Mouse (Mus musculus) splenic B cell, adult 2 months (primary cell): ENCODE data around the gene Cubn.
A peak's percentile ranks its signal among the peaks of the same experiment; 100 is the strongest.

Source experiments
- DNase-seq: peaks from one replicate; pipeline ENCODE4 v3.0.0-alpha.2; 2011; ENCODE audit warnings: low read depth, low spot score
- H3K27me3 ChIP-seq: 2 replicates; pipeline ENCODE4 v1.6.1; 2012; ENCODE audit warnings: mild to moderate bottlenecking, low read length, moderate library complexity, mixed read lengths; ENCODE audit not compliant: control insufficient read depth, poor library complexity, insufficient read depth, severe bottlenecking
- H3K36me3 ChIP-seq: 2 replicates; pipeline ENCODE4 v1.6.1; 2012; ENCODE audit warnings: mild to moderate bottlenecking, low read length, moderate library complexity, mixed read lengths; ENCODE audit not compliant: control insufficient read depth, poor library complexity, insufficient read depth, severe bottlenecking

Gene Cubn

DNA sequence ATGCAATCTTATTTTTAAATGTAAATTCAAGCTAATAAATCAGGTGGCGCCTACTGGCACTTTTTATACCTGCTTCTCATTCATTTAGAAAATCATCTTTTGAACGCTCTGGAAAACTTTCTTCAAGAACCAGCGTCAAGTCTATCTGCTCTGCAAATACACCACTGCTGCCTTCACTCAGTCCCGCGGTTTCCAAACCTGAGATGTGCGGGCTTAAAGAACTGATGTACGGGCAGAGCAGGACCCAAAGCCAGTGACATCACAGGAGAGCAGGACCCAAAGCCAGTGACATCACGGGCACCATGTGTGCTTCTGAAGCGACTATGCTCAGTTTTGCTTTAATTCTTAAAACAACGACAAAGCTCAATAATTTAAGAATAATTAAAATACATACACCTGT, 256.8 kb downstream of the Cubn start:
- H3K27me3 ChIP-seq, result no peaks in the 10 kb centered on the region

DNA sequence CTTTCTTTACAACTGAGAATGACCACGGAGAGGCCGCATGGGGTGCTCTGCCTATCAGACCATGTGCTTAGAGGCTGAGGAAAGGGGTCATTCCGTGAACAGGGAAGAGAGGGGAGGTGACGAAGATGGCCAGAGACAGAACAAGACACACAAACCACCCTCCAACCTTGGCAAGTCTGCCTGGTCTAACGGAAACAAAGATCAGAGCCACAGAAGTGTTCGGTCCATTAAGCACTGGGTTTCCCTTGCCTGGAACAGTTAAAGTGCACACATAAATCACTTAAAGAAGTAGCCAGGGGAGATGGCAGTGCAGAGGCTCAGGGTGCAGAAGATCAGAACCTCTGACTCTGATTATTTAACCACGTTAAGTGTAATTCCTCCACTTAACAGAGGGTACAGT, 257.7 kb downstream of the Cubn start:
- Histone ChIP-seq H3K36me3 (no peaks in the 10 kb centered on the region), H3K27me3 (no peaks in the 10 kb centered on the region)
- DNase-seq, result peak; percentile 12

More for the DNA sequence above, 256.8 kb downstream of the Cubn start:
- H3K36me3 ChIP-seq, result no peaks in the 10 kb centered on the region
- no peak for DNase-seq

DNA sequence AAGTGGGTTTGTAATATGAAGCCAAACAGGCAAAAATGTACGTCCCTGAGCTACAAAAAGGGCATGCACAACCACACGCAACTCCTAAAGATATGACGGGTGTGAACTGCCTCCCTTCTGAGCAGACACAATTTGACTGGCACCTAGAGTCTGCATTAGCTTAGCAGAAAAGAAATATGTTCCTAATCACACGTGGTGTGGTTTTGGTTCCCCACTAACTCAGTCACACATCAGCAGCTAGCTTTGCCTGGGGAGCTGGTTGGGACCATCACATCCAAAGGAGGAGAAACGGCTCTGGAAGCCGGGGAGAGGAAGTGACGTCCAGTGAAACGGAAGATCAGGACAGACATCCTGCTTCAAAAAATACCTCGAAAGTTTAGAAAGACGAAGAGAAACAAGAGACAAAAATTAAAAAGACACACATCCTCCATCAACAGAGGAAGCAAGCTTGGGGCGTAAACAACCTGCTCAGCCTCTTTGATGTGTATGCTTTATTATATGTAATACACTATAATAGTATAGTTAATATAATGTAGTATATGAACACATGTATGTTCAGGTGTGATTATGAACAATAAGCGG, 258.3 kb downstream of the Cubn start:
- no peaks in the 10 kb centered on the region for H3K36me3 ChIP-seq
- DNase-seq, result peak; percentile 24
- no peaks in the 10 kb centered on the region for H3K27me3 ChIP-seq

DNA sequence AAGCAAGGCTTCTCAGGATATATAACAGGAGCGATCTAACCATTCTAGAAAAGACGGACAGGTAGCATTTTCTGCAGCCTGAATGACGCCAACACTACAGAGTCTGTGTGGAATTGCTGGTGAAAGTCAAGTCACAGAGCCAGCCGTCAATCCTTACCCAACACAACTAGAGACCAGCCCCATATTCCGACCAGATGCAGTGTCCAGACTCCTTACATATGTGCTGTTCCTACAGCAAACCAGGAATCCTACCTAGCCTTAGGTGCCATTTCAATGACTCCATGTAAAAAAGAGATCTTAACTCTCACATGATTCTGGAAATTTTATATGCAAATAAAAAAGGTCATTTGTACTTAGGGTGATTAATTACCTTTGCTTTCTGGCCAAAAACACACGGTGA, 259.3 kb downstream of the Cubn start:
- DNase-seq, result no peak
- Histone ChIP-seq H3K36me3 (no peaks in the 10 kb centered on the region), H3K27me3 (no peaks in the 10 kb centered on the region)

DNA sequence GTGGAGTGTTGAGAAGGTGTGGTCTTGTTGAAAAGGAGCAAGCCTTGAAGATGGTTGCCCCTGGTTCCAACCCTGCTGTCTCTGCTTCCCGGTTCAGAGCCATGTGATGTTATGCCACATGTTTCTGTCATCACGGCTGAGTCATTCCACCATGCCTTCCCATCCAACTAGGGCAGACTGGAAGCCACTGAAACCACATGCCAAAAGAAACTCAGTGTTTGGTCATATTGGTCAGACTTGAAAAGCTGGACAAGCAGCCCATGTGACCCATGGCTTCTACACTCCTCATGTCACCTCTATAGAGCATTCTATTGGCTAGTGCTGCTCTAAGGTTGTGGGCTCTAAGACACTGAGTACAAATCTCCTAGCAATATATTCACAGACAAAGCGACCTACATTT, 261.9 kb downstream of the Cubn start:
- Histone ChIP-seq H3K27me3 (no peaks in the 10 kb centered on the region), H3K36me3 (no peaks in the 10 kb centered on the region)
- no peak for DNase-seq
